Mouse (Mus musculus) ES-Bruce4 (cell line): Measurements from ENCODE around the gene Spaca4.

Source experiments
- EP300 ChIP-seq: IDR thresholded peaks from 2 replicates; pipeline ENCODE4 v1.6.1; 2011; ENCODE audit warnings: low read depth, low read length; ENCODE audit not compliant: insufficient read depth
- POLR2A ChIP-seq: IDR thresholded peaks from one replicate; pipeline ENCODE4 v1.8.1; 2011; ENCODE audit warnings: low read length; ENCODE audit not compliant: insufficient read depth

GRCm38 (mm10) chr7:45678513-45678912, 47.1 kb downstream of the Spaca4 start:
- TF ChIP-seq EP300 (no peak), POLR2A (no peak)
